Mouse (Mus musculus) CH12.LX (cell line): ENCODE measurements around the gene Slc26a9.

Source experiments
- E2F4 ChIP-seq: IDR thresholded peaks from 2 replicates; pipeline ENCODE4 v1.6.1; 2011; ENCODE audit warnings: low read depth, low read length, improper control_type of control experiment; ENCODE audit not compliant: insufficient replicate concordance
- EP300 ChIP-seq: IDR thresholded peaks from 2 replicates; pipeline ENCODE4 v1.6.1; 2011; ENCODE audit warnings: low read length, improper control_type of control experiment
- HCFC1 ChIP-seq: IDR thresholded peaks from 2 replicates; pipeline ENCODE4 v1.6.1; 2012; ENCODE audit warnings: low read depth, mild to moderate bottlenecking, inconsistent platforms, low read length, improper control_type of control experiment
- POLR2AphosphoS2 ChIP-seq: IDR thresholded peaks from 2 replicates; pipeline ENCODE4 v1.6.1; 2011; ENCODE audit warnings: low read depth, low read length, improper control_type of control experiment
- SMC3 ChIP-seq: IDR thresholded peaks from 2 replicates; pipeline ENCODE4 v1.6.1; 2011; ENCODE audit warnings: low read depth, low read length, improper control_type of control experiment
- TCF12 ChIP-seq: IDR thresholded peaks from 2 replicates; pipeline ENCODE4 v1.6.1; 2014; ENCODE audit warnings: low read depth, mild to moderate bottlenecking, inconsistent platforms, low read length, improper control_type of control experiment

GRCm38 (mm10) chr1:131808986-131809385, 65.2 kb downstream of the Slc26a9 start:
- TF ChIP-seq EP300 (no peak), TCF12 (no peak), POLR2AphosphoS2 (no peak), E2F4 (no peak), SMC3 (no peak), HCFC1 (no peak)
